Comparison of ENCODE assay signal across 8 mouse cellular contexts in genomic region chr7:43671809-43672580, GRCm38 (mm10). TPM values are rescaled to one million over a fixed set of nuclear protein-coding genes. Genes with fewer than 3 reads are reported as not detected.
DNase-seq lines count a peak whose midpoint lies in the region; ATAC-seq and TF ChIP-seq lines count a peak whose summit lies in the region.

TSS of gene Ctu1 (plus strand) at chr7:43672016.

- TF ChIP-seq POLR2A in kidney, adult 2 months (IDR thresholded peaks at IDR 0.05; ENCODE audit: low read depth, low read length) = peak; percentile 16
- peak; percentile 9; the same call in 1 of the 2 replicates for TF ChIP-seq POLR2A in spleen, adult 2 months (IDR thresholded peaks at IDR 0.05; ENCODE audit: low read depth, low read length)

- peaks cover 32% of the 10 kb centered on the region for H3K36me3 ChIP-seq in embryonic facial prominence, embryonic 13.5 days
- no peaks in the 10 kb centered on the region for H3K36me3 ChIP-seq in kidney, adult 2 months (ENCODE audit: control insufficient read depth, insufficient read depth, low read length)
- H3K36me3 ChIP-seq in limb, embryonic 12.5 days = peaks cover 28% of the 10 kb centered on the region
- peaks cover 23% of the 10 kb centered on the region for H3K36me3 ChIP-seq in midbrain, embryonic 15.5 days (replicated peaks)
- H3K36me3 ChIP-seq in spleen, adult 2 months (ENCODE audit: control insufficient read depth, insufficient read depth, low read length) = peaks cover 13% of the 10 kb centered on the region

- peaks cover 13% of the 10 kb centered on the region; the same call in 1 of the 2 replicates for H3K9me3 ChIP-seq in embryonic facial prominence, embryonic 13.5 days
- H3K9me3 ChIP-seq in limb, embryonic 12.5 days = peaks cover 4% of the 10 kb centered on the region; the same call in 1 of the 2 replicates
- 0 out of 2 replicates have a peak, but pooled peaks cover 6% of the 10 kb centered on the region for H3K9me3 ChIP-seq in midbrain, embryonic 15.5 days

- H3K27me3 ChIP-seq in embryonic facial prominence, embryonic 13.5 days = no peaks in the 10 kb centered on the region
- H3K27me3 ChIP-seq in kidney, adult 2 months (replicated peaks; ENCODE audit: control insufficient read depth, insufficient read depth, low read length) = no peaks in the 10 kb centered on the region
- no peaks in the 10 kb centered on the region for H3K27me3 ChIP-seq in limb, embryonic 12.5 days
- H3K27me3 ChIP-seq in midbrain, embryonic 15.5 days (replicated peaks) = no peaks in the 10 kb centered on the region
- H3K27me3 ChIP-seq in spleen, adult 2 months (ENCODE audit: control insufficient read depth, insufficient read depth, low read length) = no peaks in the 10 kb centered on the region

- WGBS in embryonic facial prominence, embryonic 13.5 days = under 1% methylated on average over 26 of the region's 26 CpGs
- 1% methylated on average over 26 of the region's 26 CpGs for WGBS in kidney, adult 2 months
- WGBS in limb, embryonic 12.5 days = under 1% methylated on average over 26 of the region's 26 CpGs
- under 1% methylated on average over 26 of the region's 26 CpGs for WGBS in midbrain, embryonic 15.5 days
- under 1% methylated on average over 26 of the region's 26 CpGs for WGBS in spleen, adult 2 months

- peaks cover 8% of the 10 kb centered on the region for H3K4me1 ChIP-seq in embryonic facial prominence, embryonic 13.5 days
- peaks cover 4% of the 10 kb centered on the region; the same call in 1 of the 2 replicates for H3K4me1 ChIP-seq in kidney, adult 2 months (ENCODE audit: control insufficient read depth, insufficient read depth, low read length)
- peaks cover 8% of the 10 kb centered on the region for H3K4me1 ChIP-seq in limb, embryonic 12.5 days (replicated peaks)
- peaks cover 10% of the 10 kb centered on the region for H3K4me1 ChIP-seq in midbrain, embryonic 15.5 days
- peaks cover 9% of the 10 kb centered on the region; the same call in 1 of the 2 replicates for H3K4me1 ChIP-seq in spleen, adult 2 months (ENCODE audit: control insufficient read depth, insufficient read depth, insufficient read length)

- H3K9ac ChIP-seq in embryonic facial prominence, embryonic 13.5 days = peak within 1 kb of the TSS; percentile 83
- H3K9ac ChIP-seq in limb, embryonic 12.5 days (replicated peaks) = peak within 1 kb of the TSS; percentile 75
- H3K9ac ChIP-seq in midbrain, embryonic 15.5 days = peak within 1 kb of the TSS; percentile 70

- TF ChIP-seq CTCF in kidney, adult 2 months (conservative IDR thresholded peaks at IDR 0.05; ENCODE audit: insufficient read depth, insufficient read length, low read depth, low read length) = no peak
- TF ChIP-seq CTCF in spleen, adult 2 months (IDR thresholded peaks at IDR 0.05; ENCODE audit: extremely low read depth, insufficient read depth, insufficient read length, insufficient replicate concordance) = no peak

- H3K4me2 ChIP-seq in embryonic facial prominence, embryonic 13.5 days = peak within 1 kb of the TSS; percentile 85
- peak within 1 kb of the TSS; percentile 58 for H3K4me2 ChIP-seq in limb, embryonic 12.5 days
- peak within 1 kb of the TSS; percentile 84 for H3K4me2 ChIP-seq in midbrain, embryonic 15.5 days

- DNase-seq in 3134 (ENCODE audit: extremely low read depth, insufficient read length, low spot score) = peak; percentile 87
- DNase-seq in adrenal gland, postnatal 36 days = peak; percentile 92 to 93
- DNase-seq in heart, adult 18-20 months = peak; percentile 94 to 98
- peak; percentile 98 for DNase-seq in kidney, adult 2 months
- DNase-seq in spleen, adult 2 months (ENCODE audit: low read depth in 1 of 2, low spot score in 2 of 2) = peak; percentile 78 to 83

- H3K4me3 ChIP-seq in embryonic facial prominence, embryonic 13.5 days = peak within 1 kb of the TSS; percentile 72
- H3K4me3 ChIP-seq in kidney, adult 2 months (ENCODE audit: insufficient read depth, low read depth, low read length) = peak within 1 kb of the TSS; percentile 75
- peak within 1 kb of the TSS; percentile 69 for H3K4me3 ChIP-seq in limb, embryonic 12.5 days (replicated peaks)
- peak within 1 kb of the TSS; percentile 70 for H3K4me3 ChIP-seq in midbrain, embryonic 15.5 days
- peak within 1 kb of the TSS; percentile 86 for H3K4me3 ChIP-seq in spleen, adult 2 months (ENCODE audit: extremely low read depth, insufficient read depth, insufficient read length)

- peak within 1 kb of the TSS; percentile 68 for H3K27ac ChIP-seq in embryonic facial prominence, embryonic 13.5 days
- peak within 1 kb of the TSS; percentile 65; the same call in 1 of the 2 replicates for H3K27ac ChIP-seq in kidney, adult 2 months (ENCODE audit: insufficient read depth, low read depth, low read length)
- peak within 1 kb of the TSS; percentile 1; the same call in 1 of the 2 replicates for H3K27ac ChIP-seq in limb, embryonic 12.5 days
- H3K27ac ChIP-seq in midbrain, embryonic 15.5 days = peak within 1 kb of the TSS; percentile 67
- H3K27ac ChIP-seq in spleen, adult 2 months (ENCODE audit: insufficient read depth, low read length) = peak within 1 kb of the TSS; percentile 77

- peak; percentile 89 for ATAC-seq in embryonic facial prominence, embryonic 13.5 days (ENCODE audit: insufficient number of reproducible peaks, insufficient read depth, low FRiP score, low TSS enrichment, low read depth)
- peak; percentile 93 for ATAC-seq in limb, embryonic 12.5 days (ENCODE audit: insufficient number of reproducible peaks, insufficient read depth, low FRiP score, low TSS enrichment, low read depth)
- ATAC-seq in midbrain, embryonic 15.5 days (replicated peaks) = peak; percentile 96

RNA-seq across cellular contexts. Expression of gene Ctu1, which starts in this region (rescaled TPM):
- total RNA-seq in adrenal gland, postnatal 36 days (2021) = 10 to 100 TPM; 11.2 to 14.6 TPM
- 14.3 and 14.5 TPM in 2 replicates for polyA plus RNA-seq in embryonic facial prominence, embryonic 13.5 days (2015; fragmentation: Nextera tagmentation; extraction: Ambion mirVana)
- total RNA-seq in heart, adult 18-20 months (2021) = 1 to 10 TPM; 2.7 to 3.1 TPM
- 6.1 and 7.0 TPM in 2 replicates for polyA plus RNA-seq in kidney, adult 2 months (2012; rRNA removed)
- polyA plus RNA-seq in limb, embryonic 12.5 days (2016; fragmentation: Nextera tagmentation; extraction: Ambion mirVana) = 15.4 and 15.7 TPM in 2 replicates
- 27.6 and 33.8 TPM in 2 replicates for polyA plus RNA-seq in midbrain, embryonic 15.5 days (2015; fragmentation: Nextera tagmentation; extraction: Ambion mirVana)
- 8.9 and 11.4 TPM in 2 replicates for polyA plus RNA-seq in spleen, adult 2 months (2012; rRNA removed)

Comparison
In these comparisons a context has a peak if more than half of its experiments do, and no peak if none do; other contexts are left out.
1. Peak in every context shown above with its lines: DNase-seq, ATAC-seq, H3K4me3 ChIP-seq and H3K27ac ChIP-seq.
2. H3K27ac ChIP-seq: peak in every context shown above with its lines; median percentile 77 in spleen, adult 2 months; 68 in embryonic facial prominence, embryonic 13.5 days; 67 in midbrain, embryonic 15.5 days; 65 in kidney, adult 2 months; 1 in limb, embryonic 12.5 days.